Mouse (Mus musculus): ENCODE data around the gene Sycp2.

Gene Sycp2

GRCm38 (mm10) chr2:178407053-178407815 lies at the start of gene Sycp2:
Gene Sycp2, minus strand, starts transcription at chr2:178407685.
- no peak for DNase-seq (ENCODE audit: low spot score in 2 of 2)

- peak in 1 of 2 experiments; percentile 25 for DNase-seq (ENCODE audit: low spot score in 2 of 2)
These were observed 47.4 kb upstream of the Sycp2 start for GRCm38 (mm10) chr2:178454664-178455516.

DNA sequence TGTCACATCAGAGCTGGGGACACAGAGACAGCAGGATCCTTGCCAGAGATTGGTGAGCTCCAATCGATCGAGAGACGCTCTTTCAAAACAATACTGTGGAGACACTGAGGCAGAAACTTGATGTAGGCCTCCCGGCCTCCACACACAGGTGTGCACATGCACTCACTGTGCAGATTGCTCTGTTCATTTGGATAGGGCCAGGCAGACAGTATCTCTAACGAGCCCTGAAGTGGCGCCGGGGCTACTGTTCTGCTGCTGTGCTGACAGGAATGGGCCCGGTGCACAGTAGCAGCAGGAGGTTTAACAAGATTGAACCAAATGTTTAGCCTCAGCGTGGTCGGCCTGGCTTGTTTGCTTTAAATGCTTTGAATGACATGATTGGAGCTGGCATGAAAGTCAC lies 43.5 kb upstream of the Sycp2 start:
- DNase-seq (ENCODE audit: low spot score in 2 of 2) = no peak

DNA sequence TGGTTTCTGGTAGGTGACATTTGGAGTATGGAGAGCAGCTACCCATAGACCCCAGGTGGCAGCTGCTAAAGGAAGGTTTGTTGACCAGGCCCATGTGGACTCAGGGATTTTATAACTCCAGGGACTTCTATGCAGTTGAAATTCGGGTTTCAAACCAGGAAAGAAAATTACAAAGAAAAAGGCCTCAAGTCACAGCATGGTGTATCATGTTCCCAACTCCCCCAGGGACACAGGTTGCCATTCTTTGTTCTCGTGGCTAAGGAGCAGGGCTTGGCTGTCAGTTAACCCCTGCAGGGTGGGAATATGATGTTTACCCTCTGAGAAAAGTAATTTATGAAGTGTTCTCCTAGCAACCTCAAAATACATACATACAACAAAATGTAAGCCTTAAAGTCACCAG lies 42.8 kb upstream of the Sycp2 start:
- DNase-seq (ENCODE audit: low spot score in 2 of 2) = no peak

- no peak for DNase-seq (ENCODE audit: low spot score in 2 of 2)
These were observed 41.9 kb upstream of the Sycp2 start for GRCm38 (mm10) chr2:178449386-178449785.

- no peak for DNase-seq (ENCODE audit: low spot score in 2 of 2)
These were observed 29.8 kb upstream of the Sycp2 start for GRCm38 (mm10) chr2:178437311-178437710.

GRCm38 (mm10) chr2:178433903-178434302 lies 26.4 kb upstream of the Sycp2 start:
- no peak for DNase-seq (ENCODE audit: low spot score in 2 of 2)

DNA sequence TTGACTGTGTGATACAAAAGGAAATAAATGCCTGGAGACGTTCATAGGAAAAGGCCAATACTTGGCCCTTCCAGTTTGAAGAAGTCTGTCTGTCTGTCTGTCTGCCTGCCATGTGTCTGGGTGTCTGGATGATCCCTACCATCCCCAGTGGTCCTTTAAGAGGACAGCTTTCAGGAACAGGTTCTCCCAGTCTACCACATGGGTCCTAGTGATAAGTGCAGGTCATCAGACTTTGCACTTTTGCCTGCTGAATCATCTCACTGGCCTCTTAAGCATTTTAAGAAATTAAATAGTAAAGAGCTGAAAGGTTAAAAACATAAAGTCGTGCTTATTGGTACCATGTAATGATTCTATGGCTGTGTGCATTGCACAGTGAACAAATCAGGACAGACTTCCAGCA lies 26.0 kb upstream of the Sycp2 start:
- no peak for DNase-seq (ENCODE audit: low spot score in 2 of 2)

GRCm38 (mm10) chr2:178430231-178430630 lies 22.7 kb upstream of the Sycp2 start, which contains the start of gene Cdh26:
Gene Cdh26, plus strand, starts transcription at chr2:178430531.
- DNase-seq (ENCODE audit: low spot score in 2 of 2) = no peak

GRCm38 (mm10) chr2:178429426-178429825 lies 21.9 kb upstream of the Sycp2 start:
- no peak for DNase-seq (ENCODE audit: low spot score in 2 of 2)

DNA sequence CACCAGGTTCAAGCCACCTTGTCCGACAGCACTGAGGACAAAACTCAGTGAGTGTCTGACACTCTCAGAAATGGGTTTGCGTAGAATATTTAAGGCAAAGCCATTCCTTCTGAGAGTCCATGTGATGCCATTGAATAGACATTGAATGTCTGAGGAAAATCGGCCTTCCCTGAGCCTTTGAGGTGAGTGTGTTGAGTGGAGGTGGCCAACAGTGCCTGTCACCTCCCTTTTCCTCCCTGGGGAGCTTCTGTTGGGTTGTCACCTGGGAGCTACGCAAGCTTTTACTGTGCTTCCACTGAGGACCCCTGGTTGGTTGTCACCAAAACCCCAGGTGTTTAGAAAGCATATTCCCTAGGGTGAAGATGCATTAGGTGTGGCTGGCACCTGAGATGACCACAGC lies 21.2 kb upstream of the Sycp2 start:
- DNase-seq (ENCODE audit: low spot score in 2 of 2) = no peak

- no peak for DNase-seq (ENCODE audit: low spot score in 2 of 2)
These were observed 20.7 kb upstream of the Sycp2 start for GRCm38 (mm10) chr2:178428183-178428582.

DNA sequence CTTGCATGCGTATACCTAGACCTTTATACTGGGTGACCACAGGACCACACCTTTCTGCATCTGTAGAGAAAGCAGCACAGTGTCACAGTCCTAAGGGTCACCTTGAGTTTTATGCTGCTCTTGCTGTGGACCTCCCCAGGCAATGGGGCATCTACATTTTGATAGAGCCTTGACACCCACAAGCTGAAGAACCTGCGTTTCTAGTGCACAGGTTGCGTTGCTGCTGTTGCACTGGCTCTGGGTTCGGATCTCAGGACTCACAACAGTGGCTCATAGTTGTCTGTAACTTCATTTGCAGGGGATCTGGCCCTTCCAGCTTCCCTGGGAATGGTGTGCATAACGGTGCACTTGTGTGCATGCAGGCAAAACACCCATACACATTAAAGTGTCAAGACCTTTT lies 19.7 kb upstream of the Sycp2 start:
- DNase-seq (ENCODE audit: low spot score in 2 of 2) = no peak

DNA sequence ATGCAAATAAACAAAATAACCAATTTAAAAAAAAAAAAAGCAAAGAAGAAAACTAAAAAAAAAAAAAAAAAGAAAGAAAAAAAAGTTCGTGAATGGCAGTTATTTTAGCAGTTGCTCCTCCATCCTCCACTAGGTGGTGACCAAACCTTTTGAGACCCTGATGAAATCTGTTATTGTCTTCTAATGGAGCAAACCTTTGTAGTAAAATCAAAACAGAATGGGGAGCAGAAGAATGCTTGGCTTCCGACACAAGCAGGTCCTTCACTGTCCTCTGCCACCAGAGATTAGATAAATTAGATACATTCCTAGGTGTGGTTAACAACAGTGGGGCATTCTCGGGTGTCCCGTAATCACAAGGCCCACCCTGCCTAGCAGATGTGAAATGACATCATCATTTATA lies 18.7 kb upstream of the Sycp2 start:
- no peak for DNase-seq (ENCODE audit: low spot score in 2 of 2)

- no peak for DNase-seq (ENCODE audit: low spot score in 2 of 2)
These were observed 15.7 kb upstream of the Sycp2 start for GRCm38 (mm10) chr2:178423223-178423622.

- no peak for DNase-seq (ENCODE audit: low spot score in 2 of 2)
These were observed 14.7 kb upstream of the Sycp2 start for GRCm38 (mm10) chr2:178422186-178422585.

DNA sequence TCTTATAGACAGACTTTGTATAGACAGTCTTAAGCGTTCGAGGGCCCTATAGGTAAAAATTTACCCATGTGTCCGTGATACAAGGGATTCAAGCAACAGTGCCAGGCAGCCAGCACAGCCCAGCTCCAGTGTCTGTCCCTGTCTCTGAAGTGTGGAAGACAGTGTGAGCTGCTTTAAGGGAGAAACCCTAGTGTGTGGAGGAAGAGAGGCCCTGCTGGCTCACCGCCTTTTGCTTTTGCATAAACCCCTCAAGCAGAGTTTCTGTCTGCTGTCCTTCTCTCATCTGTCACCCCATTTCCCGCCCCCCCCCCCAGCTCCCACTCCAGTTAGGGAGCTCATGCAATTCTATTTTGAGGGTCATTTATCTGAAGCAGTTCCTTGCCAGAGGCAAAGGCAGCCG lies 14.1 kb upstream of the Sycp2 start:
- DNase-seq (ENCODE audit: low spot score in 2 of 2) = no peak

- no peak for DNase-seq (ENCODE audit: low spot score in 2 of 2)
These were observed 13.1 kb upstream of the Sycp2 start for GRCm38 (mm10) chr2:178420576-178420975.

- DNase-seq (ENCODE audit: low spot score in 2 of 2) = no peak
These were observed 9.5 kb upstream of the Sycp2 start for GRCm38 (mm10) chr2:178416970-178417369.

DNA sequence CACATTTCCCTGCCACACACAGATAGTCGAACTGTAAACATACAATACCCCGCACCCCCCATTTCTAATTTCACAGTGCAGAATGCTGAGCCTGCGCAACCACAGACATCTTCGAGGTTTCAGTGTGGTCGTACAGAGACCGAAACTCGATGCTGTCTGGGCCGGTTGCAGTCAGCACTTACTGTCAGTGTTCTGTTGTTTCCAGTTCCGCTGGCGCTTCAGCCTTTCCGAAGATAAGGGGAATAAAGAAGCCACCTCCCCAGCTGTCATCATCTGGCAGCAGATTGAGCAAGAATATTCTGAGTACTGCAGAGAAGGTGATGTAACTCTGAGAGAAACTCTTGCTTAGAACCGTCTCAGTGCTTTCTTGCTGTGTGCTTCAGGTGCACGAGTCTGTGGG lies 8.9 kb upstream of the Sycp2 start:
- DNase-seq (ENCODE audit: low spot score in 2 of 2) = peak in 1 of 2 experiments; percentile 22

DNA sequence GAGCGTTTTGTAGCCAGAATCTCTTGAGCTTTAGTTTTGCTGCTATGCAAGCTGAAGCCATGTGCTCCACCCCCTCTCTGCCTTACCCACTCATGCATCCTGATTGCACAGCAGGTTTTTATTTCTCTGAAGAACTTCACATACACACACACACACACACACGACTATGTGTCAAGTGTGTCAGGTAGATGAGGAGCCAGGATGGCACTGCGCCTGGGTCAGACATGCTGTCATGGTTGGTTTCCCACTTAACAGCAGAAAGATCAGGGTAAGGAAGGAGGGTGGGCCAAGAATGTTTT lies 7.6 kb upstream of the Sycp2 start:
- no peak for DNase-seq (ENCODE audit: low spot score in 2 of 2)

- peak; percentile 13 to 43 for DNase-seq (ENCODE audit: low spot score in 2 of 2)
These were observed 7.0 kb upstream of the Sycp2 start, which contains the start of the genes Ppp1r3d and Fam217b for GRCm38 (mm10) chr2:178414261-178415149. Gene Ppp1r3d, minus strand, starts transcription at chr2:178414472. Gene Fam217b, plus strand, starts transcription at chr2:178414524.
